Mouse (Mus musculus) liver, postnatal 0 days (tissue): ENCODE measurements around the gene C77080. TPM values are rescaled to one million over a fixed set of nuclear protein-coding genes. Genes with fewer than 3 reads are reported as not detected.
A peak's percentile ranks its signal among the peaks of the same experiment; 100 is the strongest.

Experiments used
- ATAC-seq: fragments of 200-750 bp; cut with Nextera tagmentation; 2 replicates; pipeline ENCODE4 v1.8.0; 2017; ENCODE audit warnings: mild to moderate bottlenecking, moderate library complexity
- DNase-seq: peaks from one replicate; pipeline ENCODE4 v3.0.0-alpha.2; 2016
- H3K27ac ChIP-seq: fragments of 300-500 bp; sonication (generic); 2 replicates; pipeline ENCODE4 v1.5.1; 2014; ENCODE audit warnings: antibody characterized with exemption, moderate library complexity, mild to moderate bottlenecking, low read depth
- H3K27me3 ChIP-seq: fragments of 300-500 bp; sonication (generic); 2 replicates; pipeline ENCODE4 v1.6.1; 2014; ENCODE audit warnings: low read length, control low read depth, mixed read lengths; ENCODE audit not compliant: insufficient read depth
- H3K36me3 ChIP-seq: fragments of 300-500 bp; sonication (generic); replicated peaks from 2 replicates; pipeline ENCODE4 v1.6.1; 2014; ENCODE audit warnings: mild to moderate bottlenecking, control low read depth, low read length, moderate library complexity, mixed read lengths; ENCODE audit not compliant: insufficient read depth
- H3K4me1 ChIP-seq: fragments of 300-500 bp; sonication (generic); 2 replicates; pipeline ENCODE4 v1.6.1; 2014; ENCODE audit warnings: antibody characterized with exemption, mild to moderate bottlenecking, control low read depth; ENCODE audit not compliant: insufficient read depth
- H3K4me2 ChIP-seq: fragments of 300-500 bp; sonication (generic); 2 replicates; pipeline ENCODE4 v1.6.1; 2014; ENCODE audit warnings: low read depth, mild to moderate bottlenecking, low read length, moderate library complexity, mixed read lengths
- H3K4me3 ChIP-seq: fragments of 300-500 bp; sonication (generic); 2 replicates; pipeline ENCODE4 v1.5.1; 2014; ENCODE audit warnings: low read depth, low read length
- H3K9ac ChIP-seq: fragments of 300-500 bp; sonication (generic); replicated peaks from 2 replicates; pipeline ENCODE4 v1.6.1; 2014; ENCODE audit warnings: mild to moderate bottlenecking, moderate library complexity
- H3K9me3 ChIP-seq: fragments of 300-500 bp; sonication (generic); 2 replicates; pipeline ENCODE4 v1.6.1; 2016; ENCODE audit warnings: mild to moderate bottlenecking, control low read depth, low read length, mixed read lengths
- CTCF ChIP-seq: sonication (generic); IDR thresholded peaks from 2 replicates; pipeline ENCODE4 v1.5.1; 2016; ENCODE audit warnings: antibody characterized with exemption, low read depth
- EP300 ChIP-seq: IDR thresholded peaks from 2 replicates; pipeline ENCODE4 v1.6.1; 2016; ENCODE audit warnings: antibody characterized with exemption, low read depth, mild to moderate bottlenecking
- WGBS: fragments of 180-500 bp; shearing (Covaris S2); extraction: QIAGEN DNeasy Blood & Tissue Kit; methylation state at CpG from one replicate; pipeline ENCODE4 v1.1.7; 2014; ENCODE audit not compliant: insufficient replicate concordance; 5-methylcytosine and 5-hydroxymethylcytosine counted together
- polyA plus RNA-seq: library from polyadenylated mRNA; unstranded; fragments of >200 nt; fragmentation: Nextera tagmentation; extraction: Ambion mirVana; gene quantifications from 2 replicates; pipeline ENCODE4 v1.2.1, GENCODE M21; 2015

Gene C77080
- 1.4 and 1.8 TPM in 2 replicates for polyA plus RNA-seq

DNA sequence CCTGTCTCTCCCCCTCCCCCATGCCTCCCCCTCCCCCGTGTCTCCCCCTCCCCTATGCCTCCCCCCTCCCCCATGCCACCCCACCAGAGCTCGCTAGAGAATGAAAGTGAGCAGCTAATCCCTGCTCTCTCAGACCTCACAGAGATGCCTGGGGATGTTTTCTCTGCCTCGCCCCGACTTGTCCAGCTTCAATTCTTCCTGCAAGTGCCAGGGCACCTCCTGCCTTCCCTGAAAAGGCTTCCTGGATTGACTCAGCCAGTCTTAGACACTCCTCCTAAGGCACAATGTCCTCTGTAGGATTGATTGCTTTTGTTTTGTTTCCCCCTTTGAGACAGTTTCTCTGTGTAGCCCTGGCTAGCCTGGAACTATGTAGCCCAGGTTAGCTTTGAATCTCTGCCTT, at the start of gene C77080:
Gene C77080, minus strand, starts transcription at position 209 of the 400 bp plus-strand sequence.
- no peaks in the 10 kb centered on the region for H3K9me3 ChIP-seq
- no peak within 1 kb of the TSS for H3K4me3 ChIP-seq
- H3K27me3 ChIP-seq: no peaks in the 10 kb centered on the region
- no peak within 1 kb of the TSS for H3K9ac ChIP-seq
- WGBS: 43% methylated on average over 3 of the region's 4 CpGs
- no peak within 1 kb of the TSS for H3K27ac ChIP-seq
- ATAC-seq (no peak), DNase-seq (no peak)
- H3K36me3 ChIP-seq: no peaks in the 10 kb centered on the region
- H3K4me2 ChIP-seq: no peak within 1 kb of the TSS
- peaks cover 22% of the 10 kb centered on the region for H3K4me1 ChIP-seq
- TF ChIP-seq EP300: no peak
- no peak for TF ChIP-seq CTCF

DNA sequence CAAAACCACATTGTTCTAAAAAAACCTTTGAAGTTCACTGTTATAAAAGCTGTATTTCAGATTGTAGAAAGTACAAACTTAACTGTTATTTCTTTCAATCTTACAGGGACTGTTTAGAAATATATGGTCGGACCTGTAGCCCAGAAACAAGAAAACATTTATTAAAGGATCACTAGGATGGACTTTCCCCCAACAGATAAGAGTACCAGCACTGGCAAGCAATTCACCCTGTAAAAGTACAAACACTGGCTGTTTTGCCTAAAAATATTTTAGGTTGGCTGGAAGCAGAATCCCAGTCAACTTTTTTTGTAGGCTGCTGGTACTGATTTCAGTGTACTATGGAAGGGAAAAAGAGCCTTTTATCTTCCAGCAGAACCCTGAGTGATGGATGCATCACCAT, 46.7 kb upstream of the C77080 start:
- H3K4me3 ChIP-seq: no peak overlapping the region
- TF ChIP-seq EP300 (no peak), CTCF (no peak)
- H3K4me2 ChIP-seq: no peak overlapping the region
- no peaks in the 10 kb centered on the region for H3K4me1 ChIP-seq
- DNase-seq: no peak
- H3K27ac ChIP-seq: 0 out of 2 replicates have a peak overlapping the region, but pooled peaks have one; percentile 39
- no peaks in the 10 kb centered on the region for H3K27me3 ChIP-seq
- ATAC-seq: no peak
- peaks cover 50% of the 10 kb centered on the region for H3K36me3 ChIP-seq
- no peak overlapping the region for H3K9ac ChIP-seq
- 67% methylated on average over 1 of the region's 1 CpGs for WGBS
- H3K9me3 ChIP-seq: no peaks in the 10 kb centered on the region

DNA sequence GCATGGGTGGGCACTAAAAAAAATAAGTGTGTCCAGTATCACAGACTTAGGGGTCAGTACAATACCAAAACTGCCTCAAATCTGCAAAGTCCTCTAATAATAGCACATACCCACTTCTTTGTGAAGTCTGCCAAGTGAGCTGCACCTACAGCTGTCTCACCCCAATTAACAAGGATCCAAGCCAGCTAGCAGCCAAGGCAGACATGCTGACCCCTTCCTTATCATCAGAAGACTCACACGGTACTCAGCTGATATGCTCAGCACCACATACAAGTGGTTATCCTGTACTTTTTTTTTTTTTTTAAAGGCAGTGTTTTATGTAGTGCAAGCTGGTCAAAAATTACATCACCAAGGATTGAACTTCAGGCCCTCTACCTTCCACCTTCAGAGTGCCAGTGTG, 43.1 kb upstream of the C77080 start:
- Histone ChIP-seq H3K4me3 (no peak overlapping the region), H3K36me3 (peaks cover 22% of the 10 kb centered on the region), H3K4me2 (no peak overlapping the region), H3K9ac (no peak overlapping the region), H3K9me3 (no peaks in the 10 kb centered on the region), H3K4me1 (no peaks in the 10 kb centered on the region), H3K27ac (no peak overlapping the region), H3K27me3 (no peaks in the 10 kb centered on the region)
- WGBS: 27% methylated on average over 1 of the region's 1 CpGs
- no peak for TF ChIP-seq EP300
- no peak for TF ChIP-seq CTCF
- DNase-seq (no peak), ATAC-seq (peak; percentile 35; the same call in 1 of the 2 replicates)

DNA sequence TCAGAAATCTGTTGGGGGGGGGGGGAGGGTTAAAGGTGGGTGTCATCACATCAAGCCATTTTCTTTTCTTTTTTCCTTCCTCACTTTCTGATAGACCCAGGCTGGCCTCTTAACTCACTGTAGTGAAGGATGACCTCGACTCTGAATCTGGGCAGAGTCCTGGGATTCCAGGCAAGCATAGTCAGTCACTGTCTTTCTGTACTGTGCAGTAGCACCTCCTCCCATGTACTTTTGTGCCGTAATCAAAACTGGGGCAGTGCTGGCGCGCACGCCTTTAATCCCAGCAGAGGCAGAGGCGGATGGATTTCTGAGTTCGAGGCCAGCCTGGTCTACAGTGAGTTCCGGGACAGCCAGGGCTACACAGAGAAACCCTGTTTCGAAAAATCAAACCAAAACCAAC, 42.6 kb upstream of the C77080 start:
- Histone ChIP-seq H3K36me3 (peaks cover 20% of the 10 kb centered on the region), H3K4me3 (no peak overlapping the region), H3K4me2 (no peak overlapping the region), H3K9ac (no peak overlapping the region), H3K27ac (no peak overlapping the region), H3K27me3 (no peaks in the 10 kb centered on the region), H3K9me3 (no peaks in the 10 kb centered on the region), H3K4me1 (no peaks in the 10 kb centered on the region)
- DNase-seq (no peak), ATAC-seq (no peak)
- 86% methylated on average over 9 of the region's 9 CpGs for WGBS
- TF ChIP-seq CTCF (no peak), EP300 (no peak)

DNA sequence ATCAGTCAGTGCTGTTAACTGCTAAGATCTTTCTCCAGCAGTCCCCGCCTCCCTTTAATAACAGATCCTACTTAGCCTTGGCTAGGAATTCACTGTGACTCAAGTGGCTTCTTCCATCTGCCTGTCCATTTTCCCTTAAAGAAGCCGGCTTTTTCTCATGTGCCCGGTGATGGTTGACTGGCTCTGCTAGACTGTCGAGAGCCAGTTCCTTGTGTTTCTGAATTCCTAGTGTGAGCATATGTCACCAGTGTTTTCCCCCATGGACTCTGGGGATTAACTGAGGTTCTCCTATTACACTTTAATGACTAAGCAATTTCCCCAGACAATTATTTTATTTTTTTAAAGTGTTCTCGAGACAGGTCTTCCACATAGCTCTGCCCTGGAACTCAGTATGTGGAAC, 42.2 kb upstream of the C77080 start:
- no peak for TF ChIP-seq CTCF
- TF ChIP-seq EP300: no peak
- WGBS: 83% methylated on average over 5 of the region's 5 CpGs
- no peaks in the 10 kb centered on the region for H3K27me3 ChIP-seq
- H3K9ac ChIP-seq: no peak overlapping the region
- DNase-seq (no peak), ATAC-seq (no peak)
- H3K4me1 ChIP-seq: no peaks in the 10 kb centered on the region
- H3K27ac ChIP-seq: no peak overlapping the region
- peaks cover 17% of the 10 kb centered on the region for H3K36me3 ChIP-seq
- H3K4me3 ChIP-seq: no peak overlapping the region
- H3K9me3 ChIP-seq: no peaks in the 10 kb centered on the region
- no peak overlapping the region for H3K4me2 ChIP-seq

DNA sequence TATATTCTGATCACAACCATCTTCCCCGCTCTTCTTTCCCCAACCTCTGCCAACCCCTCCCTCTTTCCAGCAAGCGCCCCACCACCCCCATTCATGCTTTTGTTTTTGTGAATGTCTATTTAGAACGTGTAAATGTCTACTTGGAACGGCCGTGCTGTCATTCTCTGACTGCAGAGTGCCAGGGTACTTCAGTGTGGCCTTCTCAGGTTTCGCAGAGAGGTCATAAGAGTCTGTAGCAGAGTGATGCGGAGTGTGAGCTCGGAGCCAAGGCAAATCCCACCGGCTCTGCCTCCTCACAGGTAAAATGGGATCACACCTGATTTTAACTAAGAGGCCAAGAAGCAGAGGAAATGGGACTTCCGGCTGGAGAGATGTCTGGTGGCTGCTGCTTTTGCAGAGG, 37.9 kb upstream of the C77080 start:
- H3K27ac ChIP-seq: no peak overlapping the region

DNA sequence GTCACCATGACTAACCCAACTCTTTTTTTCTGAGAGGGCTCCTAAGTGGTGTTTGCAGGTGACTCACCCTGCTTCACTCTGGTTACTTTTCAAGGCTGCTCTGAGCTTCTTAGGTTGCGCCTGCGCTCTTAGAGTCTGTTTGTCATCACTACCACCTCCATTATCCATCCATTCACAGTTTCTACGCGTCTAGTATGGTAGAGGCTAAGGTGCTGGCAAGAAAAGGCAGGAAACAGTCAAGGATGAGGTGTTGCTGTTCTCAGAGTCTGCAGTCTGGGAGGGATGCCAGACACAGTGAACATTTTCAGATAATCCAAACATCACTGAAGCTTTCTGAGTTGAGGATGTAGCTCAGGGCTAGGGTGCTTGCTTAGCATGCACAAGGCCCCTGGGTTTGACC, 36.5 kb upstream of the C77080 start:
- DNase-seq: no peak
- Histone ChIP-seq H3K4me1 (peaks cover 5% of the 10 kb centered on the region; the same call in 1 of the 2 replicates), H3K4me2 (no peak overlapping the region), H3K9ac (no peak overlapping the region), H3K9me3 (no peaks in the 10 kb centered on the region), H3K27ac (no peak overlapping the region), H3K27me3 (no peaks in the 10 kb centered on the region), H3K4me3 (no peak overlapping the region), H3K36me3 (no peaks in the 10 kb centered on the region)
- WGBS: 80% methylated on average over 4 of the region's 4 CpGs
- TF ChIP-seq CTCF (no peak), EP300 (no peak)
- ATAC-seq: no peak

More for the DNA sequence above, 37.9 kb upstream of the C77080 start:
- no peak overlapping the region for H3K4me2 ChIP-seq
- no peak for TF ChIP-seq EP300
- TF ChIP-seq CTCF: no peak
- H3K4me1 ChIP-seq: peaks cover 5% of the 10 kb centered on the region; the same call in 1 of the 2 replicates
- DNase-seq (no peak), ATAC-seq (no peak)
- no peaks in the 10 kb centered on the region for H3K36me3 ChIP-seq
- 72% methylated on average over 10 of the region's 10 CpGs for WGBS
- H3K9ac ChIP-seq: no peak overlapping the region
- no peak overlapping the region for H3K4me3 ChIP-seq
- no peaks in the 10 kb centered on the region for H3K27me3 ChIP-seq
- H3K9me3 ChIP-seq: no peaks in the 10 kb centered on the region
